Mouse (Mus musculus) stomach, embryonic 14.5 days (tissue): ENCODE data around the gene Csgalnact2. TPM values are rescaled to one million over a fixed set of nuclear protein-coding genes. Genes with fewer than 3 reads are reported as not detected.

Source experiments
- ATAC-seq: fragments of 200-750 bp; cut with Nextera tagmentation; 2 replicates; pipeline ENCODE4 v1.8.0; 2017; ENCODE audit warnings: low read depth, moderate TSS enrichment; ENCODE audit not compliant: insufficient number of reproducible peaks, insufficient read depth, low FRiP score
- H3K27ac ChIP-seq: fragments of 300-500 bp; sonication (generic); 2 replicates; pipeline ENCODE4 v1.5.1; 2014; ENCODE audit warnings: mild to moderate bottlenecking, low read length, moderate library complexity, mixed read lengths
- H3K27me3 ChIP-seq: fragments of 300-500 bp; sonication (generic); 2 replicates; pipeline ENCODE4 v1.6.1; 2014; ENCODE audit warnings: low read length, control low read depth, mixed read lengths; ENCODE audit not compliant: control insufficient read depth, insufficient read depth
- H3K36me3 ChIP-seq: fragments of 300-500 bp; sonication (generic); 2 replicates; pipeline ENCODE4 v1.6.1; 2014; ENCODE audit warnings: mild to moderate bottlenecking, control low read depth, low read length, moderate library complexity, mixed read lengths; ENCODE audit not compliant: control insufficient read depth, insufficient read depth
- H3K4me1 ChIP-seq: fragments of 300-500 bp; sonication (generic); 2 replicates; pipeline ENCODE4 v1.6.1; 2014; ENCODE audit warnings: low read length, control low read depth, mixed read lengths; ENCODE audit not compliant: control insufficient read depth, insufficient read depth
- H3K4me2 ChIP-seq: fragments of 300-500 bp; sonication (generic); replicated peaks from 2 replicates; pipeline ENCODE4 v1.6.1; 2014; ENCODE audit warnings: low read depth, low read length, control low read depth
- H3K4me3 ChIP-seq: fragments of 300-500 bp; sonication (generic); 2 replicates; pipeline ENCODE4 v1.5.1; 2014; ENCODE audit warnings: low read depth, low read length, control low read depth
- H3K9ac ChIP-seq: fragments of 300-500 bp; sonication (generic); replicated peaks from 2 replicates; pipeline ENCODE4 v1.6.1; 2014; ENCODE audit warnings: low read depth, mild to moderate bottlenecking, control low read depth, low read length, moderate library complexity, mixed read lengths
- H3K9me3 ChIP-seq: fragments of 300-500 bp; sonication (generic); 2 replicates; pipeline ENCODE4 v1.6.1; 2016; ENCODE audit warnings: low read depth, low read length, control low read depth; ENCODE audit not compliant: control insufficient read depth
- WGBS: fragments of 180-500 bp; shearing (Covaris S2); extraction: QIAGEN DNeasy Blood & Tissue Kit; methylation state at CpG from one replicate; pipeline ENCODE4 v1.1.7; 2014; 5-methylcytosine and 5-hydroxymethylcytosine counted together
- polyA plus RNA-seq: library from polyadenylated mRNA; unstranded; fragments of >200 nt; fragmentation: Nextera tagmentation; extraction: Ambion mirVana; gene quantifications from 2 replicates; pipeline ENCODE4 v1.2.1, GENCODE M21; 2014

Gene Csgalnact2
- polyA plus RNA-seq, 1 experiment from 2014 or later, result 15.1 TPM

DNA sequence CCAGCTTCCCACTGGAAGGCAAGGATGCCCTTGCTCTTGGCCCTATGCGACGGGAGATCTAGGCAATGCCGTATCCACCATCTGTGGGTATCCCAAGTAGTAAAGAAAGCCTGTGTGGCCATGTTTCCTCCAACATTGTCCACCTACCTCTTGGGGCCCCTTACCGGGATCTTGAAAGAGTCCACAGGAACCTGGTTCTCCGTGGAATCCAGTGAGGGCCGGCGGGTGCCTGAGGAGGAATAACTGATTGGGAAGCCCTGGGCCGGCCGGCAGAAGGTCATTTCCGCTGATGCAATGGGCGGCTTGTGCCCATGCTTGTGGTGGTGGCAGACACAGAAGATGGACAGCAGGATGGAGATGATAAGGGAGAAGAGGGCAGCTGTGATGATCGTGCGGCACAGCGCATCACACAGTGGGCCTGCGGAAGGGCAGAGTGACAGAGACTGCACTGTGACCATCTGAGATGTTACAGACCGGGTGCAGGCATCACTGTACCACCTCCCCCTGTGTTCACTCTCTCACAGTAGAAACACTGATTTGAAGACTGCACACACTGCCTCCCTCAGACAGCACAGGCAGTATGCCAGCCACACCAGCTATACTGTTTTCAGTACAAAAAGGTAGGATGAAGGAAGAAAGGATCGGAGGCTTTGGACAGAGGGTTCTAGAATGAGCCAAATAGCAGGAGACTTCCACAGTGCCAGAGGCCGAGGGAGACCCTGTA lies 34.5 kb upstream of the Csgalnact2 start:
- no peaks in the 10 kb centered on the region for H3K9me3 ChIP-seq
- WGBS, result 87% methylated on average over 18 of the region's 18 CpGs
- H3K27ac ChIP-seq, result no peak overlapping the region
- no peaks in the 10 kb centered on the region for H3K36me3 ChIP-seq
- H3K4me2 ChIP-seq, result no peak overlapping the region
- H3K9ac ChIP-seq, result no peak overlapping the region
- no peak for ATAC-seq
- no peak overlapping the region for H3K4me3 ChIP-seq
- H3K27me3 ChIP-seq, result no peaks in the 10 kb centered on the region
- H3K4me1 ChIP-seq, result no peaks in the 10 kb centered on the region

DNA sequence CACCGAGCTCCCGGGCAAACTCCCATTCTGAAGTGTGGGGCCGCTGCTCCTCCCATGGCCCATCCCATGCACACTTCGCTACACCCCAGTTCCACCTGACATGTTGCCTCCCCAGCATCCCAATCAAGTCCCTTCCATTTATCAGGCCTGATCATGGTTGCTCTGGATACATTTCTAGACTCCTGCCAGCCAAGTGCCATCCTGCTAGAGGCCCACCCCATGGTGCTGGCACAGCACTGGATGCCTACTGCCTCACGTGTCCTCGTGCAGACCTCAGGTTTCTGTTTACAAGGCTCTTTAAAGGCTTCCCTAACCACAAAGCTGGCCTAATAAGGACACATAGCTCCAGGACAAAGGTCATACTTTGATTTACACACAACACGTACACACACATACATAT lies 32.4 kb upstream of the Csgalnact2 start:
- Histone ChIP-seq H3K9ac (no peak overlapping the region), H3K4me3 (no peak overlapping the region), H3K4me1 (no peaks in the 10 kb centered on the region), H3K36me3 (no peaks in the 10 kb centered on the region), H3K4me2 (no peak overlapping the region), H3K9me3 (no peaks in the 10 kb centered on the region), H3K27me3 (no peaks in the 10 kb centered on the region), H3K27ac (no peak overlapping the region)
- no peak for ATAC-seq
- WGBS, result 84% methylated on average over 7 of the region's 7 CpGs

DNA sequence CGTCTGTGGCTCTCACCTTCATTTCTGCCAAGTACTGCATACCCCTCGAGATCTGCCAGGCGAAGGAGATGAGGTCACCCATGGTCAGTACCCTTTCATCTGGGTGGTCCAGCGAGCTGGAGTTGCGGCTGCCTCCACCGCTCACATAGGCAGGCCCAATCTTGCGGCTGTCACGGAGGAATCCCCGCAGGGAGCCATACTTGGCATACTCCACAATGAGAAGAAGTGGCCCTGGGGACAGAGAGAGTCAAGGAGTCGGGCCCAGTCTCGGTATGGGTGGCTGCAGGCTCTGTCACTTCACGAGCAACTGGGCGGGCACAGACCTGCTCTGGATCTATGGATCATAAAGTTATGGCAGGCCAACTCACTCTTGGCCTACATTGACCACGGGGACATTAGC lies 29.2 kb upstream of the Csgalnact2 start:
- Histone ChIP-seq H3K36me3 (no peaks in the 10 kb centered on the region), H3K27me3 (no peaks in the 10 kb centered on the region), H3K27ac (no peak overlapping the region), H3K4me2 (no peak overlapping the region), H3K9ac (no peak overlapping the region), H3K9me3 (no peaks in the 10 kb centered on the region), H3K4me1 (no peaks in the 10 kb centered on the region), H3K4me3 (no peak overlapping the region)
- 85% methylated on average over 14 of the region's 14 CpGs for WGBS
- no peak for ATAC-seq

DNA sequence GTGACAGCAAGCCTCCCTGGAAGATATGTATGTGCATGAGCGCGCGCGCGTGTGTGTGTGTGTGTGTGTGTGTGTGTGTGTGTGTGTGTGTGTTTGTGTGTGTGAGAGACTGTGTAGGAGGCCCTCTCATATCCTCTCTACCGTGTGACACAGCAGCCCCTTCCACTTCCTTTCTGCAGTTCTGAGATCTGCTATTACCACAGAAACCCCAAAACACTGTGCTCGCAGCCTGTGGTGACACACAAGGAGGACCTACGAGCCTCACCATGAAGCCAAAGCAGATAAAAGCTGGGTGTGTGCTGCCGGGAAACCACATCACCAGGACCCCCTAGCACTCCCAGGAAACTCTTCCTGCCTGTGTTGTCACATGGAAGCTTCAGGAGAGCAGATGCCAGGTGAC lies 28.1 kb upstream of the Csgalnact2 start:
- Histone ChIP-seq H3K4me2 (no peak overlapping the region), H3K9ac (no peak overlapping the region), H3K27ac (no peak overlapping the region), H3K4me1 (no peaks in the 10 kb centered on the region), H3K27me3 (no peaks in the 10 kb centered on the region), H3K9me3 (no peaks in the 10 kb centered on the region), H3K36me3 (no peaks in the 10 kb centered on the region), H3K4me3 (no peak overlapping the region)
- ATAC-seq, result no peak
- WGBS, result 83% methylated on average over 9 of the region's 9 CpGs

DNA sequence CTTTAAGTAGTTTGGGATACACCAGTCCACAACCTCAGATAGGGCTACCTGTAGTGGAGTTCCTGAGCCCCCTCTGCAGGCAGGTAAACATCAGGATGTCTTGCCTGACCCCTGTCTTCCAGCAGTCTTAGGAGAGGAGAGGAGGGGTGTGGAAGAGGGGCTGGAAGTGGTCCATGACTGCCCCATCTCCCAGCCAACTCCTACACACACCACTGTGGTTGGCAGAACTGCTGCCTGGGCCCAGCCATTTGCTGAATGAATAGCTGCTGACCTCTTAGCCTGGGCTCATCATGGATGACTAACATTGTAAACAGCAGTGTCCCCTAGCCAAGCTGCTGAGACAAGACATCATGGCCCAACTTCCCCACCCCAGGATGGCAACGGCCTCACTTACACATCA lies 26.6 kb upstream of the Csgalnact2 start:
- Histone ChIP-seq H3K36me3 (no peaks in the 10 kb centered on the region), H3K4me2 (no peak overlapping the region), H3K27me3 (no peaks in the 10 kb centered on the region), H3K9me3 (no peaks in the 10 kb centered on the region), H3K9ac (no peak overlapping the region), H3K4me1 (no peaks in the 10 kb centered on the region), H3K4me3 (no peak overlapping the region), H3K27ac (no peak overlapping the region)
- ATAC-seq, result no peak
- 91% methylated on average over 1 of the region's 1 CpGs for WGBS

DNA sequence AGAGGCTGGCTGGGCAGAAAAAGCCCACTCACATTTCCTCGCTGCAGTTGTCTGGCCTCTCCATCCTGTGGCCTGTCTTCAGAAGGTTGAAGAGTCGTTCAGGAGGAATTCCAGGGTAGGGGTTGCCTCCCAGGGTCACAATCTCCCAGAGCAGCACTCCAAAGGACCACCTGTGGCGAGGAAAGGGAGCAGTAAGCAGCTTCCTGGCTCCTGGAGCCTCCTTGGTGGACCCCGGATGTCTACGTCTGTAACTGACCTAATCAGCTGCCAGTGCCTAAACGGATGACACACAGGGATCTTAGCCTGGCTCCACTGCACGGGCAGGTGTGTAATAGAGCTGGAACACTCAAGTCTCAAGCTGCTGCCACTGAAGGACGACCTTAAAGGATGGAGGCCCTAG lies 25.8 kb upstream of the Csgalnact2 start:
- Histone ChIP-seq H3K9ac (no peak overlapping the region), H3K27ac (no peak overlapping the region), H3K9me3 (no peaks in the 10 kb centered on the region), H3K36me3 (no peaks in the 10 kb centered on the region), H3K27me3 (no peaks in the 10 kb centered on the region), H3K4me3 (no peak overlapping the region), H3K4me2 (no peak overlapping the region), H3K4me1 (no peaks in the 10 kb centered on the region)
- WGBS, result 63% methylated on average over 8 of the region's 8 CpGs
- ATAC-seq, result no peak

DNA sequence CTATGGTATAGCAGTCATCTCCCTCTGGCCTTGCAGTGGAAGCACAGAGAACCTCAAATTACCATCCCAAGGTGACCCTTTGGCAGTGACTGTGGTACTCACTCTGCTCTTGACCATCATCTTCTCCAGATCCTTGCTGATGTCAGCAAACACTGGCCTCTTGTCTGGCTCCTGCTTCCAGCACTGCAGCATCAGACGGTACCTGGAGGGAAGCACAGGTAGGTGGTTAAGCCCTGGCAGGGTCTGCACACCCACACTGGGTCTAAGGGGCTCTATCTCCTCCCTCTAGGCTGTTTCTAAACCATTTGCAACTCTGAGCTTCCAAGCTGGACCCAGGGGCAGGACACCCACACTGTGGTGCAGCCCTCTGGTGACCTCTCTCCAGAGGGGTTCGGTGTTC lies 24.1 kb upstream of the Csgalnact2 start:
- no peak for ATAC-seq
- no peak overlapping the region for H3K9ac ChIP-seq
- WGBS, result 87% methylated on average over 2 of the region's 2 CpGs

DNA sequence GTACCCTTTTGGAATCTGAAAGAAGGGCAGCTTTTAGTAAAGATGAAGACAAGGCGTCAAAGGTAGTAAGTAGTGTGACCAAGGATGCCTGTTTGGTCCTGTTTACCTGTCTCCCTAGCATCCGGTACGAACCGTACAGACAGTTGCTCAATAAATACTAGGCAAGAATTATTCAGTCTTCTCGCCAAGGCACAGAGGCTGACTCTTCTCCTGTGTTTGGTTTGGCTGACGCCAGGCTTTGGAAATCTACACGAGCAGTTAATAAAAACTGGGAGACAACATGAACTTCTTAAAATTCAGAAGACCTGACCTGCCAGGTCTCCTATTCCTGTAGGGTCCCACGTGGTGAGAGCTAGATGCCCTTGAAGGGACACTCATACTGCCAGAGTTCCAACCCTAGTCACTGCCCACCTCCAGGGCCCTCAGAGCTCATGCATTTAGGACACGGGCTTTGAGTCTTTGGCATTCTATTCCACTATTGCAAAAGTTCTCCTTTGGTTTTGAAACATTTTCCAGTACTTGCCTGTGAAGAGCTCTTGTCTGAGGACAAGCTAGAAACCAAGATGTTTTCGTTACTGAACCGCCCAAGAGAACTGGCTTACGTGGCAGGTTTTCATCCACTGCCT lies 23.6 kb upstream of the Csgalnact2 start:
- no peak overlapping the region for H3K9ac ChIP-seq
- no peaks in the 10 kb centered on the region for H3K9me3 ChIP-seq
- no peak overlapping the region for H3K27ac ChIP-seq
- no peak overlapping the region for H3K4me2 ChIP-seq
- H3K4me1 ChIP-seq, result no peaks in the 10 kb centered on the region
- no peak for ATAC-seq
- no peaks in the 10 kb centered on the region for H3K36me3 ChIP-seq
- no peak overlapping the region for H3K4me3 ChIP-seq
- 89% methylated on average over 12 of the region's 12 CpGs for WGBS
- no peaks in the 10 kb centered on the region for H3K27me3 ChIP-seq

More for the DNA sequence above, 24.1 kb upstream of the Csgalnact2 start:
- Histone ChIP-seq H3K4me3 (no peak overlapping the region), H3K4me1 (no peaks in the 10 kb centered on the region), H3K27ac (no peak overlapping the region), H3K4me2 (no peak overlapping the region), H3K27me3 (no peaks in the 10 kb centered on the region), H3K36me3 (no peaks in the 10 kb centered on the region), H3K9me3 (no peaks in the 10 kb centered on the region)

DNA sequence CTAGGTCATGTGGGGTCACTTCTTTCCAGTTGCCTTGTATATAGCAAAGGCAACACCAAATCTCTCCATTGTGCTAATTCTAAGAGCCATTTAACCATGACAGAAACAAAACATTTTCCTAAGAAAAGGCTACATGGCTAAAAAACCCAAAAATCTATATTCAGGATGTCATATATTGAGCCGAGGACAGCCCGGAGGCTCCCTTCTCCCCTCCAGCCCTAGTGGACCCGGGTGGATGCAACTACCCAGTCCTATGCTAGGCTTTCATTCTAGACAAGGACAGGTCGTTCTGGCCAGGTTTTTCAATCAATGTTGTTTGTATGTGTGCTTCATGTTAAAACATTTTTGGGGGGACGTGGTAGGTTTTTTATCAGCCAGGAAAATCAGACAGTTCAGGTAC lies 14.2 kb upstream of the Csgalnact2 start:
- no peak overlapping the region for H3K9ac ChIP-seq
- H3K4me1 ChIP-seq, result no peaks in the 10 kb centered on the region
- ATAC-seq, result no peak
- no peak overlapping the region for H3K27ac ChIP-seq
- H3K36me3 ChIP-seq, result no peaks in the 10 kb centered on the region
- WGBS, result 90% methylated on average over 5 of the region's 5 CpGs
- H3K9me3 ChIP-seq, result no peaks in the 10 kb centered on the region
- H3K4me2 ChIP-seq, result no peak overlapping the region
- H3K27me3 ChIP-seq, result no peaks in the 10 kb centered on the region
- H3K4me3 ChIP-seq, result no peak overlapping the region
